Mouse (Mus musculus) lung, adult 2 months (tissue): ENCODE results near the gene Foxp1.

Source experiments
- CTCF ChIP-seq: fragments of 200-500 bp; IDR thresholded peaks from 2 replicates; pipeline ENCODE4 v1.5.1; 2011; ENCODE audit warnings: mild to moderate bottlenecking, low read length, control low read depth; ENCODE audit not compliant: insufficient read depth
- POLR2A ChIP-seq: fragments of 200-500 bp; IDR thresholded peaks from 2 replicates; pipeline ENCODE4 v1.6.1; 2011; ENCODE audit warnings: low read depth, mild to moderate bottlenecking, control low read depth, low read length, borderline replicate concordance; ENCODE audit errors: extremely low read depth

DNA sequence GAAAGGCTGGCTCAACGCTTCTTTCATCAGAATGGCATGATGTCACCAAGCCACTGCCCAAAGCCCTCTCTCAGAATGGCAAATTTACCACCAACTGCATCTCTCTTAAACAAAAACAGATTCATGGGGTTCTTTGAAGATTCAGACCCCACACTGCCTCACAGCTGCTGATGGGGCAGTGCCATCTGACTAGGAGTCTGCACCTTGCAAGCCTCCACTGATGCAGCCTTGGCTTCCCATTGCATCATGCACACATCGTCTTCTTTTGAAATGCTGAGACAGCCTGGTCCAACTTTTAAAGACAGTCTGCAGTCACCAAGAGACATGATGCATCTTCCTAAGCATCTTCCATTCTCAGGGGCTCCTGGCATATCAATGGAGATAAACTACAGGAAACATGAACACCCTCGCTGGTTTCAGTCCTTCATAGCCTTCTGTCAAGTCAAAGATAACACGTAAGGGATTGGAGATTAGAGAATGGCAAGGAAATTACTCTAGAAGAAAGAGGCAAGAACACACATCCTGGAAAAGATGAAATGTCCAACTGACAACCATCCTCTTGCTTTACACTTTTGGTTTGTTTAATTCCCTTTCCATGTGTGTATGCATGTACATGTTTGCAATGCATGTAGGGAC, 154.3 kb downstream of the Foxp1 start:
- TF ChIP-seq CTCF (no peak), POLR2A (no peak)
